Mouse (Mus musculus): ENCODE data around the gene Gm20604.
A peak's percentile ranks its signal among the peaks of the same experiment; 100 is the strongest.

The Gm20604 gene

GRCm38 (mm10) chr12:102705906-102706640 is 52.4 kb downstream of the Gm20604 start:
- no peak for DNase-seq (ENCODE audit: low spot score)

DNA sequence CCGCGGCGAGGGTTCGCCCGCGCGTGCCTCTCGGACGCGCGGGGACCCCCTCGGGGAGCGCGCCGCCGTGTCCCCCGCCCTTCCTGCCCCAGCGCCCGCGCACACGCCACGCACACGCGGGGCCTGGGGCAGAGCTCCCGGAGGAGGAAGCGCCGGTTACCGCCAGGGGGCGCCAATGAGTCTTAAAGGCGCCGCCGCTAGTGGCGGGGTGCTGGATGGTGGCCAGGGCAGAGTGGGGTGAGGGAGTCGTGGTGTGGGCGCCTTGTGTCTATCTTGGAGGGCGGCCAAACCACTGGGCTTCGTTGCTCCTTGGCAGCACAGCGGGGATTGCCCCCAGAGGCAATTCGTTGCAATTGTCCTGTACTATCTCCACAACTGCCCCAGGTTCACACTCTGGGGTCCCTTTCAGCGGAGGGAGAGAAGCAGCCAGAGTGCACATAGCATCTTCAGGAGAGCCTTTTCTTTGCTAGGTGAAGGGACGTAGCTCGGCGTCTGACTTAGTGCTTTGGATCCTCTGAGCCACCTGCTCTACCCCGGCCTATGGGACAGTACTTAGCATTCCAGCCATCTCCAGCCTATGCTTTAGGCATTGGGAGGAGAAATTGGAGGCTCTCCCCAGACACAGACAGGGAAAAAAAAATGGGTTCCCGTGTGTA is 53.1 kb downstream of the Gm20604 start:
- DNase-seq (ENCODE audit: low spot score): peak; percentile 83

DNA sequence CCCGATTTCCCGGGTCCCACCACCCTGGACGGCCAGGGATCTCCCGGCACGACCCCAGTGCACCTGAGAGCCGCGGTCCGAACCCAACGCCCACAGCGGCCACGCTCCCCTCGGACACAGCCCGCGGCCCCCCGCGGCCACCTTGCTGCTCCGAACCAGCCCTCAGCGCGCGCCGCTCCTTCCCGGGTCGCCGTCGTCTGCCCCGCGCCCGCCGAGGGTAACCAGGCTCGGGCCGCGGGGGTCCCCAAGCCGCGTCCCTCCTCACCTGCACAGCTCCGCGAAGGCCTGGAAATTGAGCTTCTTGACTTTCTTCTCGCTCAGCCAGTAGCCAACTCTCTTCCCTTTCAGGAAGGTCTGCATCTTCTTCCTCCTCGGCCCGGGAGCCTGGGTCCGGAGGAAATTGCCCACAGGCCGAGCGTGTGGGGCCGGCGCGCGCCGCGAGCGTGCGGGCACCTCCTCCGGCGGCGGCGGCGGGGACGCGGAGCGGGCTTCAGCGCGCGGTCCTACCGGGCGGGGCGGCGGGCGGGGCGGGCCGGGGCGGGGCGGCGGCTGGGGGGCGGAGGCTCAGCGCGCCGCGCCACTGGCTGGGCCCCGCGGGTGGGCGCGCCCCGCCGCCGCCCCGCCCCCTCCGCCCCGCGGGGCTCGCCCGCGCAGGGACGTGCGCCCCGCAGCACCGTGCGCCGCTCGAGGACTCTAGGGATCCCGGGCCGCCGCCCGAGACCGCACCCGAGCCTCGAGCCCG is 53.8 kb downstream of the Gm20604 start, which contains the start of gene Itpk1:
Gene Itpk1 (minus strand): TSS at position 474 of the 742 bp plus-strand sequence.
- peak; percentile 50 for DNase-seq (ENCODE audit: low spot score)

DNA sequence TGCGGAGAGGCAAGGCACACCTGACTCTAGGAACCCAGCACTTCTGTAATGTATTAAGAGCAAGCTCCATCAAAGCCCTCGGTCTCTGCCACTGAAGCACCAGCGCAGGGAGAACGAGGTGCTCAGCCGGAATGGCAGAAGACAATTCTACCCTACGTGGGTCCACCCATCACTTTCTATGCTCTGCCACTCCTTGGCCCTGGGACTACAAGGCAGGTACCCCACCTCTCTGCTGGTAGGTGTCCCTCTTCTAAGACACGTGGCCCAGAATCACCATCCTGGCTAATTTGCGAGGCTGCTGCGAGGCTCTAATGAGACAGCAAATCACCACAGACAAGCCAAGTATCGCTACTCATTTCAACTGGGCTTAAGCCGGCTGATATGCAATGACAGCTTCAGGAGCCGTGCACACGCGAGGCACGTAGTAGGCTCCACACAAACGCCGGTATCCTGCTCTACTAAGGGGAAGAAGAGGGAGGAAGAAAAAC is 54.5 kb downstream of the Gm20604 start:
- DNase-seq (ENCODE audit: low spot score): no peak

DNA sequence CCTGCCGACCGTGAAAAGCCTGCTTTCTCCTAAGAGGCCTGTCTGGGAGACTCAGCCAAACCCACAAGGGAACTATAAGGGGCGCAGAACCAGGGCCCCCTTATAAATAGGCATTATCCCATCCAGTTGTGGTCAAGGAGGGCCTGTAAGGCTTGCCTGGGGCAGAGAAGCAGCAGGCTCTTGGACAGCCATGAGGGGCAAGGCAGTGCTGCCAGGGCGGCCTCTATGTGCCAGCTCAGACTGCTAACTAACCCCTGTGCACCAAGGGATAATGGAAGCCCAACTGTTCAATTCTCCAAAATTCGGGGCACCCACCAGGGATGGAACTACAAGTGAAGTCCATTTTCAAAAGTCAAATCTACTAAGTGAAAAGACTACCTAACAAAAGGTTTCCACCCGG is 55.0 kb downstream of the Gm20604 start:
- DNase-seq (ENCODE audit: low spot score): no peak

- DNase-seq (ENCODE audit: low spot score): no peak
Observed at GRCm38 (mm10) chr12:102703111-102703412, 55.4 kb downstream of the Gm20604 start.

DNA sequence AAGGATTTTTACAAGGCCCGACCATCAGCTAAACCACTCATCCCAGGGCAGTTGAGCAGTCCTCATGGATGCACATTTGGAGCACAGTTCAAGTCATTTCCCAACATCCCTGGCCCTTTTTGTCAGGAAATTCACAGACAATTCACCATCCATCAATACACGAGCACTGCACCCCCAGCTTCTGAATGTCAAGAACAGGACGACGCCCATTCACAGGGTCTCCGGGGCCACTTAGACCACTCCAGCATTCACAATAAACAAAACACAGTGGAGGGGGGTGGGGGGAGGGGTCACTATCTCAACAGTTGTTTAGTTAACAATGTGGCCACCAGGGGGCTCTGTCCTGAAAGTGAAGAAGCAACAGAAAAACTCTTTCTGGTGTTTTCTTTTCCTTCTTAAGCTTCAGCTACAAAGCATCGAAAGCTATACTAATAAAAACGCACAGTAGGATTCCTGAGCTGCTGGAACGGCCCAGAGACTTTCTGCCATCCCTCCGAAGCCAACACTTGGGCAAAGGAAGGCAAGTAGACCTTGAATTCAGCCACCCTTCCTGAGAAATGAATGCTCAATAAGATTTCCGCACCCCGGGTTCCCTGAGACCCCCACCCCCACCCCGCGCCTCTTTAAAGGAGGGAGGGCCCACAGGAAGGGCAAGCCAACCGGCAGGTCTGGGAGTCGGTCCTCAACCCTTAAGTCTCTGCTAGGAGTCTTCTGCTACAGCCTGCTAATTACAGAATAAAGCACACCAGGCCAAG is 55.9 kb downstream of the Gm20604 start:
- DNase-seq (ENCODE audit: low spot score): peak; percentile 76

- no peak for DNase-seq (ENCODE audit: low spot score)
Observed at GRCm38 (mm10) chr12:102701691-102702207, 56.7 kb downstream of the Gm20604 start.

GRCm38 (mm10) chr12:102700453-102700852 is 58.0 kb downstream of the Gm20604 start:
- no peak for DNase-seq (ENCODE audit: low spot score)

DNA sequence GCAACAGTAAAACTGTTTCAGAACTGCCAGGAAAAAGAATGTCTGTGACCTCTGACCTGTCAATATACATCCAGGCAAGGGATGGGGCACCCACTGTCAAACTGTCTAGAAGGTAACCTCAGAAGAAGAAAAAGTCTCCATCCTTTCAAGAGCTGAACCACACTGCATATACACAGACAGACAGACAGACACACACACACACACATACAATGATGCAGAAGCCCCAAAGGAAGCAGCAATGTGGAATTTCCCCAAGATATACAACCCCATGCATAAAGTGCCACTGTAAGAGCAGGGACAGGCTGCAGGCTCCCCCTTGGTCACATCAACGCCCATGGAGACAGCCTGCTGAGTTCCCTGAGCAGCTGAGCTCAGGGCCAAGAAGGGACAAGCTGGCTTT is 59.3 kb downstream of the Gm20604 start:
- DNase-seq (ENCODE audit: low spot score): no peak

- no peak for DNase-seq (ENCODE audit: low spot score)
Observed at GRCm38 (mm10) chr12:102698089-102698684, 60.3 kb downstream of the Gm20604 start.

DNA sequence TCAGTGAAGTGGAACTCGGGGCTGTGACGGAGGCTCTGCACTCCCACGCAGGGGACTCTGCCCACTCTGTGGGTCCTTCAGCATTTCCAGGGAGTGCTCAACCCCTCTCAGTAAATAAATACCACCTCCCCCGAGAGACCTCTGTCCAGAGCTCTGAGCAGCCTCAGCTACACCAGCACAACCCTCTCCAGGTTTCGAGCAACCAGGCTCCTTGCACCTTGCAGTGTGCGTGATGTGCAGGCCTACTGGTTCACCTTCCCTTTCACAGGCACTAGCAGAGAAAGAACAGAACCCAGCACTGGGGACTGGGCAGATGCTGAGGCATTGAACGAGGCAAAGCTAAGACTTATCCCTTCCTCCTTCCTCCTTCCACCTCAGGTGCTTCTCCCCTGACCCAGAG is 61.1 kb downstream of the Gm20604 start:
- DNase-seq (ENCODE audit: low spot score): no peak

DNA sequence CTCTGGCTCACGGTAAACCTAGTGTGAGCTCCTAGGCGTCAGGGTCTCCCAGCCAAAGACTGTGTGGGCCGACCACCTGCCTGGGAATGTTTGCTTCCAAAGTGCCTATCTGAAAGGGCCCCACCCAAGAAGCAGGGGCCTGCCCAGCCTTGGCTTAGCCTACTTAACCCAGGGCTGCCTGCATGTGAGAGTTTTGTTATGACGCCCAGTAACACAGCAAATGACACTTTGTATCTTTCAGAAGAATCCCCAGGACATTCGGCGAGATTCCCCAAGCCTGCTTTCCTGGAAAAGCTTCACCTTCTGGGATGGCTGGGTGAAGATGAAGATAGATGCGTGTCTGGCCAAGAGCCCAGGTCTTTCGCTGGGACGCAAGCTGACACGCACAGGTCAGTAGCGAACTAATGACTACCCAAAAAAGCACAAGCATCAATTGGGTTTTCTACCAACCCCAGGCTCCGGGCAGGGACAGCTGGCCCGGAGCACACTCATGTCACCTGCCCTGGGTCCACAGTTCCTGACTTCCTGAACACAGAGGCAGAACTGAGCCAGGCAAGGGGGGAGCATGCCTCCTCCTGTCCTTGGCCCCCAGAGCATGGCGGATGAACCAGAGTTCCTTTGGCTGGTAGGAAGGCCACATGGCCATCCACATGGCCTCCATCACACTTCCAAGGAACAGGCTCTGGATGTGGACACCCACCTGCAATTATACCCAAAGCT is 61.7 kb downstream of the Gm20604 start:
- no peak for DNase-seq (ENCODE audit: low spot score)

GRCm38 (mm10) chr12:102695369-102696239 is 62.9 kb downstream of the Gm20604 start:
- DNase-seq (ENCODE audit: low spot score): no peak

GRCm38 (mm10) chr12:102691761-102692160 is 66.7 kb downstream of the Gm20604 start:
- DNase-seq (ENCODE audit: low spot score): no peak

All from lung, postnatal 25 days (tissue).